8 mouse cellular contexts compared by ENCODE assay signal in genomic region chr7:46606391-46607030, GRCm38 (mm10). TPM values are rescaled to one million over a fixed set of nuclear protein-coding genes. Genes with fewer than 3 reads are reported as not detected.
DNase-seq lines count a peak whose midpoint lies in the region; TF ChIP-seq lines count a peak whose summit lies in the region.

No protein-coding gene starts in this region.

- H3K79me3 ChIP-seq in C2C12 (ENCODE audit: low read depth), result no peaks in the 10 kb centered on the region

- no peak overlapping the region for H3K4me3 ChIP-seq in C2C12 (ENCODE audit: insufficient read depth, poor library complexity, severe bottlenecking)

- H3K79me2 ChIP-seq in C2C12 (ENCODE audit: control insufficient read depth, insufficient read depth), result no peaks in the 10 kb centered on the region

- TF ChIP-seq CTCF in C2C12 (IDR thresholded peaks at IDR 0.05; ENCODE audit: control insufficient read depth, insufficient read depth, insufficient read length), result peak; percentile 98

- intact Hi-C loops in heart, postnatal 36 days (cut with DNase I), result loop anchor here (1.0 to 5.0 kb wide), 4 partner anchors 144 to 510 kb away; no protein-coding TSS in a partner anchor

- peak; percentile 66 to 74 for DNase-seq in adrenal gland, adult 18-20 months (ENCODE audit: low spot score in 2 of 2)
- DNase-seq in embryo, embryonic 11 days, result peak; percentile 79
- DNase-seq in heart, postnatal 36 days, result peak; percentile 66 to 76
- DNase-seq in layer of hippocampus, adult 9-10 months (ENCODE audit: low spot score), result peak; percentile 61
- peak; percentile 65 for DNase-seq in lung, postnatal 25 days (ENCODE audit: low spot score)
- DNase-seq in ovary, postnatal 36 days (ENCODE audit: low spot score), result peak; percentile 69
- peak; percentile 82 for DNase-seq in thymus, postnatal 25 days

- no peak overlapping the region for H3ac ChIP-seq in C2C12 (ENCODE audit: control insufficient read depth, insufficient read length, low read depth)

- H3K36me3 ChIP-seq in C2C12 (ENCODE audit: control insufficient read depth, insufficient read depth), result no peaks in the 10 kb centered on the region

- no peaks in the 10 kb centered on the region for H3K27me3 ChIP-seq in C2C12 (ENCODE audit: control insufficient read depth, insufficient read depth, insufficient read length)

TF ChIP-seq in C2C12, 6 proteins besides CTCF, POLR2A, EP300 and RAD21:
- no peak for TF ChIP-seq CEBPB (IDR thresholded peaks at IDR 0.05; ENCODE audit: low read depth)
- TF ChIP-seq FOSL1 (IDR thresholded peaks at IDR 0.05; ENCODE audit: insufficient read depth, low read length, poor library complexity, severe bottlenecking), result no peak
- no peak for TF ChIP-seq MYOG (IDR thresholded peaks at IDR 0.05; ENCODE audit: control insufficient read depth, extremely low read depth, insufficient read length)
- no peak for TF ChIP-seq MAX (IDR thresholded peaks at IDR 0.05)
- no peak for TF ChIP-seq MYOD1 (IDR thresholded peaks at IDR 0.05; ENCODE audit: control insufficient read depth, insufficient read length, low read depth)
- no peak for TF ChIP-seq USF1 (IDR thresholded peaks at IDR 0.05; ENCODE audit: low read depth)

RNA-seq across cellular contexts. Expression of gene Sergef, which starts 33.1 kb away (rescaled TPM):
- 8.6 TPM for polyA plus RNA-seq in C2C12 (2012; fragmentation: generic; extraction: Trizol)
- total RNA-seq in adrenal gland, adult 18-20 months (2021), result 10 to 100 TPM; 22.1 to 22.9 TPM
- 1 to 10 TPM; 3.0 to 4.7 TPM for total RNA-seq in heart, postnatal 36 days (2021)

Comparison
In these comparisons a context has a peak if more than half of its experiments do, and no peak if none do; other contexts are left out.
1. RNA of gene Sergef, which starts 33.1 kb away (total RNA-seq): 22.1 to 22.9 TPM in adrenal gland, adult 18-20 months; 3.0 to 4.7 TPM in heart, postnatal 36 days; every median in the first group is over 4 times any median in the second.
2. Peak in every context shown above with its lines, with median percentiles within 50 percentile points of each other: DNase-seq.